Mouse (Mus musculus) MEL (cell line): ENCODE measurements around the gene H2-Oa. TPM values are rescaled to one million over a fixed set of nuclear protein-coding genes. Genes with fewer than 3 reads are reported as not detected.
A peak's percentile ranks its signal among the peaks of the same experiment; 100 is the strongest.

Experiments used
- DNase-seq: peaks from one replicate; pipeline ENCODE4 v3.0.0; 2011; ENCODE audit warnings: low read depth, low spot score
- H3K27ac ChIP-seq: 2 replicates; pipeline ENCODE4 v1.5.1; 2012; ENCODE audit warnings: low read depth, mild to moderate bottlenecking, control low read depth, low read length, moderate library complexity; ENCODE audit not compliant: control insufficient read depth
- H3K27me3 ChIP-seq, 2 experiments: fragments of 150-350 bp in 1 of 2; sonication (generic) in 1 of 2; 2 replicates each; pipeline ENCODE4 v1.6.1; 2012; ENCODE audit warnings: low read length in 2 of 2, mild to moderate bottlenecking in 2 of 2, improper control_type of control experiment in 1 of 2, moderate library complexity in 1 of 2; ENCODE audit not compliant: insufficient read depth in 2 of 2, control insufficient read depth in 1 of 2
- H3K36me3 ChIP-seq, 2 experiments: 2 replicates each; pipeline ENCODE4 v1.6.1; 2012 to 2014; ENCODE audit warnings: low read length in 2 of 2, improper control_type of control experiment in 1 of 2, inconsistent platforms in 1 of 2, mild to moderate bottlenecking in 1 of 2; ENCODE audit not compliant: insufficient read depth in 2 of 2, control insufficient read depth in 1 of 2
- H3K4me1 ChIP-seq, 2 experiments: fragments of 150-350 bp in 1 of 2; sonication (generic) in 1 of 2; 2 replicates each; pipeline ENCODE4 v1.6.1; 2012; ENCODE audit warnings: low read length in 2 of 2, improper control_type of control experiment in 1 of 2, mild to moderate bottlenecking in 1 of 2; ENCODE audit not compliant: insufficient read depth in 2 of 2, control insufficient read depth in 1 of 2
- H3K4me3 ChIP-seq, 2 experiments: fragments of 150-350 bp in 1 of 2; sonication (generic) in 1 of 2; 2 replicates each; pipeline ENCODE4 v1.5.1; 2012; ENCODE audit warnings: low read depth in 2 of 2, low read length in 2 of 2, mild to moderate bottlenecking in 2 of 2, moderate library complexity in 2 of 2, control low read depth in 1 of 2, improper control_type of control experiment in 1 of 2; ENCODE audit not compliant: control insufficient read depth in 1 of 2, insufficient read depth in 1 of 2
- H3K79me2 ChIP-seq: 2 replicates; pipeline ENCODE4 v1.6.1; 2012; ENCODE audit warnings: mild to moderate bottlenecking, low read length, moderate library complexity; ENCODE audit not compliant: control insufficient read depth, poor library complexity, insufficient read depth
- H3K9ac ChIP-seq: 2 replicates; pipeline ENCODE4 v1.6.1; 2012; ENCODE audit warnings: low read depth, mild to moderate bottlenecking, control low read depth, low read length, moderate library complexity; ENCODE audit not compliant: control insufficient read depth, poor library complexity, severe bottlenecking
- H3K9me3 ChIP-seq: fragments of 150-350 bp; sonication (generic); replicated peaks from 2 replicates; pipeline ENCODE4 v1.6.1; 2012; ENCODE audit warnings: mild to moderate bottlenecking, low read length, improper control_type of control experiment, moderate library complexity; ENCODE audit not compliant: insufficient read depth
- BHLHE40 ChIP-seq: IDR thresholded peaks from 2 replicates; pipeline ENCODE4 v1.6.1; 2012; ENCODE audit warnings: low read depth, mild to moderate bottlenecking, inconsistent platforms, low read length, improper control_type of control experiment, borderline replicate concordance
- CHD1 ChIP-seq: IDR thresholded peaks from 2 replicates; pipeline ENCODE4 v1.6.1; 2012; ENCODE audit warnings: low read depth, mild to moderate bottlenecking, inconsistent platforms, low read length, improper control_type of control experiment
- CHD2 ChIP-seq: IDR thresholded peaks from 2 replicates; pipeline ENCODE4 v1.6.1; 2011; ENCODE audit warnings: low read length, improper control_type of control experiment
- CTCF ChIP-seq, 3 experiments: IDR thresholded peaks in 2 of 3; conservative IDR thresholded peaks in 1 of 3; 2 replicates each; pipeline ENCODE4 v1.5.1; 2011 to 2012; ENCODE audit warnings: low read length in 3 of 3, low read depth in 2 of 3, mild to moderate bottlenecking in 2 of 3, improper control_type of control experiment in 1 of 3, inconsistent platforms in 1 of 3, mixed read lengths in 1 of 3, moderate library complexity in 1 of 3; ENCODE audit not compliant: control insufficient read depth in 1 of 3, insufficient read depth in 1 of 3, poor library complexity in 1 of 3, severe bottlenecking in 1 of 3
- E2F4 ChIP-seq: IDR thresholded peaks from 2 replicates; pipeline ENCODE4 v1.6.1; 2011; ENCODE audit warnings: low read depth, low read length, improper control_type of control experiment, borderline replicate concordance
- ELF1 ChIP-seq: IDR thresholded peaks from 2 replicates; pipeline ENCODE4 v1.6.1; 2014; ENCODE audit warnings: low read depth, mild to moderate bottlenecking, inconsistent platforms, low read length, improper control_type of control experiment, moderate library complexity
- EP300 ChIP-seq, 2 experiments: IDR thresholded peaks; 2 replicates each; pipeline ENCODE4 v1.6.1; 2011; ENCODE audit warnings: improper control_type of control experiment in 2 of 2, low read length in 2 of 2, low read depth in 1 of 2, mild to moderate bottlenecking in 1 of 2
- ETS1 ChIP-seq: IDR thresholded peaks from 2 replicates; pipeline ENCODE4 v1.6.1; 2012; ENCODE audit warnings: low read depth, mild to moderate bottlenecking, inconsistent platforms, low read length, improper control_type of control experiment, moderate library complexity
- GABPA ChIP-seq: IDR thresholded peaks from 2 replicates; pipeline ENCODE4 v1.6.1; 2012; ENCODE audit warnings: low read depth, mild to moderate bottlenecking, inconsistent platforms, low read length, improper control_type of control experiment, moderate library complexity
- GATA1 ChIP-seq: IDR thresholded peaks from 2 replicates; pipeline ENCODE4 v1.6.1; 2011; ENCODE audit warnings: low read depth, low read length, improper control_type of control experiment
- HCFC1 ChIP-seq: IDR thresholded peaks from 2 replicates; pipeline ENCODE4 v1.6.1; 2012; ENCODE audit warnings: low read depth, mild to moderate bottlenecking, inconsistent platforms, low read length, improper control_type of control experiment, moderate library complexity
- JUND ChIP-seq: IDR thresholded peaks from 2 replicates; pipeline ENCODE4 v1.6.1; 2011; ENCODE audit warnings: low read depth, mild to moderate bottlenecking, improper control_type of control experiment, low read length
- KAT2A ChIP-seq: conservative IDR thresholded peaks from 2 replicates; pipeline ENCODE4 v1.6.1; 2012; ENCODE audit warnings: low read depth, low read length, improper control_type of control experiment, inconsistent platforms
- MAFK ChIP-seq: IDR thresholded peaks from 2 replicates; pipeline ENCODE4 v1.6.1; 2011; ENCODE audit warnings: low read depth, mild to moderate bottlenecking, low read length, improper control_type of control experiment, borderline replicate concordance
- MAX ChIP-seq: IDR thresholded peaks from 2 replicates; pipeline ENCODE4 v1.6.1; 2011; ENCODE audit warnings: low read length, improper control_type of control experiment
- MAZ ChIP-seq: IDR thresholded peaks from 2 replicates; pipeline ENCODE4 v1.6.1; 2012; ENCODE audit warnings: low read depth, mild to moderate bottlenecking, inconsistent platforms, low read length, improper control_type of control experiment
- MEF2A ChIP-seq: IDR thresholded peaks from 2 replicates; pipeline ENCODE4 v1.6.1; 2014; ENCODE audit warnings: low read depth, mild to moderate bottlenecking, inconsistent platforms, low read length, improper control_type of control experiment; ENCODE audit not compliant: poor library complexity, insufficient replicate concordance, severe bottlenecking; ENCODE audit errors: extremely low read depth
- MXI1 ChIP-seq: IDR thresholded peaks from 2 replicates; pipeline ENCODE4 v1.6.1; 2011; ENCODE audit warnings: mild to moderate bottlenecking, low read depth, low read length, improper control_type of control experiment
- MYB ChIP-seq: IDR thresholded peaks from 2 replicates; pipeline ENCODE4 v1.6.1; 2011; ENCODE audit warnings: mild to moderate bottlenecking, low read depth, low read length, improper control_type of control experiment
- MYC ChIP-seq: IDR thresholded peaks from 2 replicates; pipeline ENCODE4 v1.6.1; 2011; ENCODE audit warnings: low read depth, mild to moderate bottlenecking, low read length, improper control_type of control experiment, moderate library complexity
- NELFE ChIP-seq: IDR thresholded peaks from 2 replicates; pipeline ENCODE4 v1.6.1; 2011; ENCODE audit warnings: low read depth, low read length, improper control_type of control experiment
- NRF1 ChIP-seq: IDR thresholded peaks from 2 replicates; pipeline ENCODE4 v1.6.1; 2014; ENCODE audit warnings: low read depth, mild to moderate bottlenecking, inconsistent platforms, low read length, improper control_type of control experiment, moderate library complexity; ENCODE audit not compliant: poor library complexity, insufficient read depth, severe bottlenecking
- POLR2A ChIP-seq, 2 experiments: IDR thresholded peaks; 2 replicates each; pipeline ENCODE4 v1.6.1; 2011 to 2012; ENCODE audit warnings: low read length in 2 of 2, mild to moderate bottlenecking in 2 of 2, control low read depth in 1 of 2, improper control_type of control experiment in 1 of 2, low read depth in 1 of 2, moderate library complexity in 1 of 2; ENCODE audit not compliant: control insufficient read depth in 1 of 2, insufficient read depth in 1 of 2, poor library complexity in 1 of 2
- POLR2AphosphoS2 ChIP-seq: IDR thresholded peaks from 2 replicates; pipeline ENCODE4 v1.6.1; 2011; ENCODE audit warnings: low read length, improper control_type of control experiment
- RAD21 ChIP-seq: IDR thresholded peaks from 2 replicates; pipeline ENCODE4 v1.6.1; 2011; ENCODE audit warnings: mild to moderate bottlenecking, low read depth, low read length, improper control_type of control experiment
- RCOR1 ChIP-seq: IDR thresholded peaks from 2 replicates; pipeline ENCODE4 v1.6.1; 2012; ENCODE audit warnings: low read depth, mild to moderate bottlenecking, inconsistent platforms, low read length, improper control_type of control experiment
- SIN3A ChIP-seq: IDR thresholded peaks from 2 replicates; pipeline ENCODE4 v1.6.1; 2012; ENCODE audit warnings: low read length, improper control_type of control experiment, inconsistent platforms
- SMC3 ChIP-seq: IDR thresholded peaks from 2 replicates; pipeline ENCODE4 v1.6.1; 2011; ENCODE audit warnings: low read depth, low read length, improper control_type of control experiment
- TAL1 ChIP-seq: IDR thresholded peaks from 2 replicates; pipeline ENCODE4 v1.6.1; 2012; ENCODE audit warnings: mild to moderate bottlenecking, inconsistent platforms, low read length, moderate library complexity, mixed read lengths
- TBP ChIP-seq: IDR thresholded peaks from 2 replicates; pipeline ENCODE4 v1.8.0; 2011; ENCODE audit warnings: low read depth, low read length, improper control_type of control experiment
- TCF12 ChIP-seq: IDR thresholded peaks from 2 replicates; pipeline ENCODE4 v1.6.1; 2014; ENCODE audit warnings: low read depth, mild to moderate bottlenecking, inconsistent platforms, low read length, improper control_type of control experiment, moderate library complexity
- USF1 ChIP-seq: IDR thresholded peaks from 2 replicates; pipeline ENCODE4 v1.6.1; 2014; ENCODE audit warnings: low read depth, mild to moderate bottlenecking, inconsistent platforms, low read length, improper control_type of control experiment, moderate library complexity
- USF2 ChIP-seq, 2 experiments: IDR thresholded peaks; 2 replicates each; pipeline ENCODE4 v1.6.1; 2011 to 2012; ENCODE audit warnings: improper control_type of control experiment in 2 of 2, low read length in 2 of 2, borderline replicate concordance in 1 of 2, inconsistent platforms in 1 of 2, low read depth in 1 of 2, mild to moderate bottlenecking in 1 of 2; ENCODE audit not compliant: insufficient read depth in 1 of 2
- ZC3H11A ChIP-seq: IDR thresholded peaks from 2 replicates; pipeline ENCODE4 v1.6.1; 2012; ENCODE audit warnings: low read depth, mild to moderate bottlenecking, inconsistent platforms, low read length, improper control_type of control experiment
- ZKSCAN1 ChIP-seq: IDR thresholded peaks from 2 replicates; pipeline ENCODE4 v1.6.1; 2012; ENCODE audit warnings: low read depth, mild to moderate bottlenecking, inconsistent platforms, low read length, improper control_type of control experiment, moderate library complexity
- ZMIZ1 ChIP-seq: IDR thresholded peaks from 2 replicates; pipeline ENCODE4 v1.6.1; 2012; ENCODE audit warnings: low read depth, mild to moderate bottlenecking, inconsistent platforms, low read length, improper control_type of control experiment, moderate library complexity
- ZNF384 ChIP-seq: IDR thresholded peaks from 2 replicates; pipeline ENCODE4 v1.6.1; 2012; ENCODE audit warnings: low read depth, mild to moderate bottlenecking, inconsistent platforms, low read length, improper control_type of control experiment
- polyA plus RNA-seq, 2 experiments: library from polyadenylated mRNA; stranded (reverse) in 1 of 2; unstranded in 1 of 2; fragments of >175 nt in 1 of 2; fragments of >200 nt in 1 of 2; gene quantifications; 2 replicates each; pipeline versions ENCODE4 v1.2.1 to v1.2.4; 2012; ENCODE audit warnings: low replicate concordance in 2 of 2, low read depth in 1 of 2; ENCODE audit not compliant: insufficient read length in 2 of 2, insufficient read depth in 1 of 2, missing spikeins in 1 of 2
- total RNA-seq: library from RNA; depleted of rRNA; stranded (reverse); fragments of 300-350 nt; gene quantifications from 2 replicates; pipeline ENCODE4 v1.2.3, GENCODE M21; 2012

Gene H2-Oa
- total and polyA plus RNA-seq, 3 experiments, result 2.2 to 3.9 TPM; not detected in 1

- DNase-seq, result peak; percentile 84
- peak; percentile 100 for TF ChIP-seq JUND
- TF ChIP-seq RCOR1, result peak; percentile 75
- no peak for TF ChIP-seq BHLHE40
- TF ChIP-seq MAX, result no peak
- no peak for TF ChIP-seq ZNF384
- TF ChIP-seq MYB, result peak; percentile 34; the same call in 1 of the 2 replicates
- TF ChIP-seq POLR2A (IDR thresholded peaks at IDR 0.05; ENCODE audit: control insufficient read depth in 1 of 2, insufficient read depth in 1 of 2, low read depth in 1 of 2, low read length in 2 of 2, poor library complexity in 1 of 2), result no peak
- peak; percentile 64 for TF ChIP-seq HCFC1
- TF ChIP-seq ZC3H11A, result 0 out of 2 replicates have a peak, but pooled peaks have one; percentile 5
- no peak for TF ChIP-seq USF2 (IDR thresholded peaks at IDR 0.05; ENCODE audit: borderline replicate concordance in 1 of 2, insufficient read depth in 1 of 2, low read depth in 1 of 2, low read length in 2 of 2)
- TF ChIP-seq NRF1, result no peak
- peak; percentile 64; the same call in 1 of the 2 replicates for TF ChIP-seq CHD2
- peak; percentile 83 to 88 for TF ChIP-seq EP300 (IDR thresholded peaks at IDR 0.05; ENCODE audit: low read depth in 1 of 2, low read length in 2 of 2)
- TF ChIP-seq CTCF (IDR thresholded peaks at IDR 0.05 in 2 of 3, conservative IDR thresholded peaks at IDR 0.05 in 1 of 3; ENCODE audit: control insufficient read depth in 1 of 3, insufficient read depth in 1 of 3, low read depth in 2 of 3, low read length in 3 of 3, poor library complexity in 1 of 3, severe bottlenecking in 1 of 3), result no peak
- TF ChIP-seq POLR2AphosphoS2, result no peak
- 0 out of 2 replicates have a peak, but pooled peaks have one; percentile 30 for TF ChIP-seq MYC
- TF ChIP-seq CHD1, result no peak
- TF ChIP-seq MXI1, result peak; percentile 73
- 0 out of 2 replicates have a peak, but pooled peaks have one; percentile 10 for TF ChIP-seq USF1
- no peak for TF ChIP-seq ELF1
- no peak for TF ChIP-seq ZMIZ1
- no peak for TF ChIP-seq KAT2A
- no peak for TF ChIP-seq RAD21
- no peak for TF ChIP-seq MEF2A
- TF ChIP-seq SMC3, result no peak; the same call in 1 of the 2 replicates
- TF ChIP-seq GABPA, result no peak
- TF ChIP-seq ETS1, result peak; percentile 85
- peak; percentile 77 for TF ChIP-seq GATA1
- TF ChIP-seq SIN3A, result peak; percentile 86
- 0 out of 2 replicates have a peak, but pooled peaks have one; percentile 22 for TF ChIP-seq MAFK
- TF ChIP-seq NELFE, result no peak
- TF ChIP-seq E2F4, result no peak
- peak; percentile 59; the same call in 1 of the 2 replicates for TF ChIP-seq TAL1
- no peak for TF ChIP-seq ZKSCAN1
- TF ChIP-seq MAZ, result peak; percentile 87
- 0 out of 2 replicates have a peak, but pooled peaks have one; percentile 41 for TF ChIP-seq TBP
- TF ChIP-seq TCF12, result peak; percentile 81
Observed at GRCm38 (mm10) chr17:34143461-34143860, 51.3 kb downstream of the H2-Oa start.

More at GRCm38 (mm10) chr17:34143461-34143860, 51.3 kb downstream of the H2-Oa start:
- Histone ChIP-seq H3K4me1 (peaks cover 19 to 36% of the 10 kb centered on the region in 2 experiments), H3K27me3 (no peaks in the 10 kb centered on the region), H3K79me2 (no peaks in the 10 kb centered on the region), H3K27ac (peak overlapping the region; percentile 71), H3K9me3 (no peaks in the 10 kb centered on the region), H3K36me3 (peaks cover 0 to 20% of the 10 kb centered on the region in 2 experiments; a peak in 2 of 4 replicates), H3K4me3 (peak overlapping the region; percentile 30 to 40), H3K9ac (peak overlapping the region; percentile 44)
